Mouse (Mus musculus) liver, embryonic 15.5 days (tissue): ENCODE measurements around the gene Obsl1. TPM values are rescaled to one million over a fixed set of nuclear protein-coding genes. Genes with fewer than 3 reads are reported as not detected.

Experiments
- ATAC-seq: fragments of 200-750 bp; cut with Nextera tagmentation; 2 replicates; pipeline ENCODE4 v1.8.0; 2017; ENCODE audit warnings: moderate number of reproducible peaks, mild to moderate bottlenecking, moderate library complexity; ENCODE audit not compliant: insufficient read depth
- H3K27ac ChIP-seq: fragments of 300-500 bp; sonication (generic); replicated peaks from 2 replicates; pipeline ENCODE4 v1.5.1; 2015; ENCODE audit warnings: mild to moderate bottlenecking, inconsistent platforms
- H3K27me3 ChIP-seq: fragments of 300-500 bp; sonication (generic); 2 replicates; pipeline ENCODE4 v1.6.1; 2015; ENCODE audit warnings: mild to moderate bottlenecking, inconsistent platforms
- H3K36me3 ChIP-seq: fragments of 300-500 bp; sonication (generic); replicated peaks from 2 replicates; pipeline ENCODE4 v1.6.1; 2015; ENCODE audit warnings: moderate library complexity, mild to moderate bottlenecking, inconsistent platforms
- H3K4me1 ChIP-seq: fragments of 300-500 bp; sonication (generic); replicated peaks from 2 replicates; pipeline ENCODE4 v1.6.1; 2015; ENCODE audit warnings: inconsistent platforms
- H3K4me2 ChIP-seq: fragments of 300-500 bp; sonication (generic); 2 replicates; pipeline ENCODE4 v1.6.1; 2015; ENCODE audit warnings: moderate library complexity, mild to moderate bottlenecking, inconsistent platforms
- H3K4me3 ChIP-seq: fragments of 300-500 bp; sonication (generic); replicated peaks from 2 replicates; pipeline ENCODE4 v1.5.1; 2015; ENCODE audit warnings: mild to moderate bottlenecking, inconsistent platforms
- H3K9ac ChIP-seq: fragments of 300-500 bp; sonication (generic); 2 replicates; pipeline ENCODE4 v1.6.1; 2015; ENCODE audit warnings: moderate library complexity, mild to moderate bottlenecking, inconsistent platforms
- H3K9me3 ChIP-seq: fragments of 300-500 bp; sonication (generic); replicated peaks from 2 replicates; pipeline ENCODE4 v1.6.1; 2016; ENCODE audit warnings: inconsistent platforms
- WGBS: fragments of 180-500 bp; shearing (Covaris S2); methylation state at CpG from one replicate; pipeline ENCODE4 v1.1.7; 2015; ENCODE audit warnings: mixed read lengths; ENCODE audit not compliant: insufficient replicate concordance; 5-methylcytosine and 5-hydroxymethylcytosine counted together
- polyA plus RNA-seq: library from polyadenylated mRNA; unstranded; fragments of >200 nt; fragmentation: Nextera tagmentation; extraction: Ambion mirVana; gene quantifications from 2 replicates; pipeline ENCODE4 v1.2.1, GENCODE M21; 2015

Gene Obsl1
- polyA plus RNA-seq, 1 experiment from 2014 or later: 7.3 TPM

DNA sequence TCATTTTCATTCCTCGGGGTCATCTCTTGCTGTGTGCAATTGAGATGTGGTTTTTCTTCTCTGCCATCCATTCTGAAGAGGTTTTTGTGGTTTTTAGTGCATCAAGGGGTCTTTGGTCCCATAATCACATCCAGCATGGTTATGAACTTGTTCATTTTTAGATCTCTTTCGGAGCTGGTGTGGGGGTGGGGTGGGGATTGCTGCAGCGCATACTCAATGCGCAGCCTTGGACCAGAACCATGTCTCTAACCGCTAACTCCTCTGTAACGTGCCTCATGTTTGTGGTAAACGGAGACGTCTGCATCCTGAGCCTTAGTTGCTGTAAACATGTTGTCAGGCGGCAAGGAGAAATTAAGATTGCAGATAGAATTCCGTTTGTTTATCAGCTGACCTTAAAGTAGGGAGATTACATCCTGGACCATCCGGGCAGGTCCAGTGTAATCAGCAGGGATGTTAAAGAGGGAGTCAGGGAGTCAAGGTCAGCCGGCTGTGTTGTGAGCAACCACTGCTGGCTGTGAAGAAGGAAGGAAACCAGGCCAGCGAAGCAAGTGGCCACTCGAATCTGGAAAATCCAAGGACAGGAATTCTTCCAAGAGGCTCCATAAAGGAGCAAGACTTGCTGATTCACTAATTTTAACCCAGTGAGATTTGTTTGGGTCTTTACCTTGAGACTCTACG, 10.6 kb upstream of the Obsl1 start:
- Histone ChIP-seq H3K27me3 (no peaks in the 10 kb centered on the region), H3K9ac (no peak overlapping the region), H3K36me3 (no peaks in the 10 kb centered on the region), H3K4me2 (no peak overlapping the region), H3K9me3 (no peaks in the 10 kb centered on the region), H3K4me3 (no peak overlapping the region), H3K27ac (no peak overlapping the region), H3K4me1 (peaks cover 8% of the 10 kb centered on the region)
- no peak for ATAC-seq
- 55% methylated on average over 15 of the region's 15 CpGs for WGBS

DNA sequence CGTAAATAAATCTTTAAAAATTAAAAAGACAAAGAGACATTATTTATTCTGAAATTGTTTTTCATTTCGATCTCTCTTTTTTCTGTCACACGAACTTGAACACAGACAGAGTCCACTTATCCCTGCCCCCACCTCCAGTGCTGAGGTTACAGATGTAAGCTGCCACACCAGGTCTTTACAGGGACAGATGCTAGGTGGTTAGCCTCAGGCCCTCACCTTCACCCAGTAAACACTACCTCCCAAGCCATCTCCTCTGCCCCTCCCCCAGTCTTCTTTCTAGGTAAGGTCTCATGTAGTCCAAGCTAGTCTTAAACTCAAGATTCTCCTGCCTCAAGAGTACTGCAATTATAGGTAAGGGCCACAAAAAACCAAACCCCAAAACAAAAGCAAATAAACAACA, 6.3 kb upstream of the Obsl1 start:
- H3K27me3 ChIP-seq: peaks cover 25% of the 10 kb centered on the region
- no peak for ATAC-seq
- H3K36me3 ChIP-seq: no peaks in the 10 kb centered on the region
- 0 out of 2 replicates have a peak, but pooled peaks cover 11% of the 10 kb centered on the region for H3K4me1 ChIP-seq
- H3K9me3 ChIP-seq: no peaks in the 10 kb centered on the region
- H3K4me2 ChIP-seq: no peak overlapping the region
- H3K4me3 ChIP-seq: no peak overlapping the region
- 52% methylated on average over 3 of the region's 3 CpGs for WGBS
- no peak overlapping the region for H3K27ac ChIP-seq
- no peak overlapping the region for H3K9ac ChIP-seq

DNA sequence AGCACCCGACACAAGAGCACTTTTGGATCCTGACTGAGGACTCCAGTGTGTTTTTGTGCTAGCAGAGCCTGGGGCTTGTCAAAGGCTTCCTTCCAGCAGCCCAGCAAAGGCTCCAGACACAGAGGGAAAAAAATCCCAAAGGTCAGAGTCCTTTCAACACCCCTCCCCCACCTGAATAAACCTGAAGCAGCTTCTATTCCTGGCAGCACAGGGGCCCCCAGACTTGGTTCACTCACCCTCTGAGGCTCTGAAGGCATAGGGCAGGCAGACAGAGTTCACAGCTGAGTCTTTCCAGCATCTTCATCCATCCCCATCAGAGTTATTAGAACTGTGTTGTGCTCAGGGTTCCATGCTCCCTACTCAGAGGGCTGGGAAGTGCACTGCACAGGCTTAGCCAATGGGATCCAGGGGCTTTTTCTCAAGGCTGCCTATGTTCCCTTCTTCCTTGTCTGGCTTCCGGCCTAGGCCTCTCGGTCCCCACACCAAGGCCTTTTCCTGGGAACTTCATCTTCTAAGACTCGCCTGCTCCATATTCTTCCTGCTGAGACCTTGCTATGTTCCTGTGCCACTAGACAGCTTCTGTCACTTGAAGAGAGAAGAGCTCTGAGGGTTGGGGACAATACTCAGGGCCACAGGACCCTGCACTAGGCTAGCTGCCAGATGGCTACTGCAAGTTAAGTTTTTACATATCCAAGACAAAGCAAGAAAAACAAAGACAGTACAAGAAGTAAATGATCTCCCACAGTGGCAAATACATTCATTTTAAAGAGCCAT, 5.4 kb upstream of the Obsl1 start:
- H3K4me3 ChIP-seq: no peak overlapping the region
- no peaks in the 10 kb centered on the region for H3K9me3 ChIP-seq
- H3K4me1 ChIP-seq: 0 out of 2 replicates have a peak, but pooled peaks cover 11% of the 10 kb centered on the region
- H3K27me3 ChIP-seq: peaks cover 34% of the 10 kb centered on the region
- 54% methylated on average over 4 of the region's 4 CpGs for WGBS
- H3K36me3 ChIP-seq: no peaks in the 10 kb centered on the region
- H3K27ac ChIP-seq: no peak overlapping the region
- no peak overlapping the region for H3K4me2 ChIP-seq
- H3K9ac ChIP-seq: no peak overlapping the region
- no peak for ATAC-seq

DNA sequence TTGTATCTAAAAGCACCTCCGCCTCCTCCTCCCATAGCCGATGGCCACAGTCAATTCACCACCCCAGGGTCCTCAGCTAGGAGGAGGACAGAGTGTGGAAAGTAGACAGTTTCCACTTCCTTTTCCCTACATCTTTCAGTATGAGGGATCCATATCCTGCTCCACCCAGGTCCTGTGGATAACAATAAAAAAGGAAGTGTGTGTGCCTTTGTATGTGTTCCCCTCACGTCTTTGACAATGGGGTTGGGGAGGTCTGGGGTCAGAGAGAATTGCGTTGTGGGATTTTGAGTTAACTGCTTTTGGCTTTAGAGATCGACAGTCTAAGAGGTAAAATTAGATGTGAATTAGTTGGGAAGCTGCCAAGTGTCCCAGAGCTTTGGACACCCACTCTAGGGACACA, 3.9 kb upstream of the Obsl1 start:
- H3K9ac ChIP-seq: no peak overlapping the region
- ATAC-seq: no peak
- H3K4me3 ChIP-seq: no peak overlapping the region
- H3K4me2 ChIP-seq: no peak overlapping the region
- no peaks in the 10 kb centered on the region for H3K9me3 ChIP-seq
- 0 out of 2 replicates have a peak, but pooled peaks cover 16% of the 10 kb centered on the region for H3K4me1 ChIP-seq
- H3K27me3 ChIP-seq: peaks cover 49% of the 10 kb centered on the region
- no peak overlapping the region for H3K27ac ChIP-seq
- H3K36me3 ChIP-seq: no peaks in the 10 kb centered on the region
- 36% methylated on average over 5 of the region's 5 CpGs for WGBS

DNA sequence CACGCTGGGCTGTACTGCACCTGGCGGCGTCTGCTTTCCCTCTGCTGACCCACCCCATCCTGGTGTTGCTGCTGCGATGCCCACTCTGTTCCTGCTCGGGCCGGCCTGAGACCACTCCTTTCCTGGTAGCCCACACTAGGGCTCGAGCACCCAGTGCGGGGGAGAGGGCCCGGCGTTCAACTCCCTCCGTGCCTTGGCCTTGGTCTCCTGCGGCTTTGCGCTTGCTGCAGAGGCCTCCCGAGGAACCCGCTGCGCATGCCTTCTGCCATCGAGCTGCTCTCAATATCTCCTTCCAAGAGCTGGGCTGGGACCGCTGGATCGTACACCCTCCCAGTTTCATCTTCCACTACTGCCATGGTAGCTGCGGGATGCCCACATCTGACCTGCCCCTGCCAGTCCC, 3.3 kb upstream of the Obsl1 start:
- H3K36me3 ChIP-seq: no peaks in the 10 kb centered on the region
- peaks cover 55% of the 10 kb centered on the region for H3K27me3 ChIP-seq
- no peak overlapping the region for H3K4me3 ChIP-seq
- H3K4me2 ChIP-seq: no peak overlapping the region
- no peak overlapping the region for H3K27ac ChIP-seq
- 0 out of 2 replicates have a peak, but pooled peaks cover 17% of the 10 kb centered on the region for H3K4me1 ChIP-seq
- no peaks in the 10 kb centered on the region for H3K9me3 ChIP-seq
- no peak overlapping the region for H3K9ac ChIP-seq
- ATAC-seq: no peak
- 61% methylated on average over 20 of the region's 20 CpGs for WGBS

DNA sequence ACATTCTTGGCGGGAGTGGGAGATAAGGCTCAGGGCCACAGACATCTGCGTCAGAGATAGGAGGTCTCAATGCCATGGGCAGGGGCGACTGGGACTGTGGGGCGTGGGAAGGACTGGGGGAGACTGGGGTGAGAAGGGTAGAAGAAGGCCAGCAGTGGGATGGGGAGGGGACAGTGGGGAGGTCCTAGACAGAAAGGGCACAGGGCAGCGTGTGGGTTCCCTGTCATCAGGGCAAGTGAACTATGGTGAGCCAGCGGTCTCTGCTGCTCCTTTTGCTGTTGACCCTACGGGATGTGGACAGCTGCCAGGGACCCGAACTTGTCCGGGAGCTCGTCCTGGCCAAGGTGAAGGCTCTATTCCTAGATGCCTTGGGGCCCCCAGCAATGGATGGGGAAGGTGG, 754 bp upstream of the Obsl1 start, which contains the start of gene Inha:
TSS of gene Inha (plus strand) at position 72 of the 400 bp plus-strand sequence.
- ATAC-seq: no peak
- 0 out of 2 replicates have a peak, but pooled peaks cover 17% of the 10 kb centered on the region for H3K4me1 ChIP-seq
- H3K9me3 ChIP-seq: no peaks in the 10 kb centered on the region
- H3K36me3 ChIP-seq: no peaks in the 10 kb centered on the region
- H3K9ac ChIP-seq: peak within 1 kb of the TSS; percentile 47
- H3K27me3 ChIP-seq: peaks cover 68% of the 10 kb centered on the region
- H3K27ac ChIP-seq: peak within 1 kb of the TSS; percentile 33; the same call in 1 of the 2 replicates
- WGBS: 42% methylated on average over 10 of the region's 10 CpGs
- peak within 1 kb of the TSS; percentile 63 for H3K4me2 ChIP-seq
- H3K4me3 ChIP-seq: peak within 1 kb of the TSS; percentile 58

DNA sequence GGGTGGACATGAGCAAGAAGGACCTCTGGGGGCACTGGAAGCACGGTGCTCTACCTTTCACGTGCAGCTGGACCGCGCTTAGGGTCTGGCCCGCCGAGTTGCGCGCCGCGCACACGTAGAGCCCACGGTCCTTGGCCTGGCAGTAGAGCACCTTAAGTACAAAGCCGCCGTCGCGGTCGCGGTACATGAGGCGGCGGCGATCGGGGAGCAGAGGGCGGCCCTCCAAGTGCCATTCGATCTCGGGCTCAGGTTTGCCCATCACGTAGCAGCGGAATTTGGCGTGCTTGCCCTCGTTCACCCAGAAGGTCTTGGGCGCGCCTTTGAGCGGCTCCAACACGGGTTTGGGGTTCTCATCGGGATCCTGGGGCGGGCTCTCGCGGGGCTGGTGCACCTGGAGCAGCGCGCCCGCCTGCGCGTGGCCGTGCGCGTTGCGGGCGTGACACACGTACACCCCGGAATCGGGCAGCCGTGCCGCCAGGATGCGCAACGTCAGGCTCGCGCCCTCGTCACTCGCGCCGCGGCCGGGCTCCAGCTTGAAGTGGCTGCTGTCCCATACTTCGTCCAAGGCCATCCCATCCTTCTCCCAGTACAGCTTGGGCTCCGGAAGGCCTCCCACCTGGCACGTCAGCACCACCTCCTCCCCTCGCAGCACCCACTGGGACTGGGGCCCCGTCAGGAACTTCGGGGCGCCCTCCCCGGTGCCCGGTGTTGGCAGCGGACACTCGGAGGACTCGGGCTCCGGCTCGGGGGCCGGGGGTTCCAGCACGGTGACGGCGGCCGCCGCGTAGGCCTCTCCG, 895 bp downstream of the Obsl1 start:
- H3K9me3 ChIP-seq: no peaks in the 10 kb centered on the region
- under 1% methylated on average over 83 of the region's 84 CpGs for WGBS
- H3K36me3 ChIP-seq: no peaks in the 10 kb centered on the region
- H3K4me3 ChIP-seq: peak overlapping the region; percentile 58
- ATAC-seq: 0 out of 2 replicates have a peak, but pooled peaks have one; percentile 7
- H3K4me1 ChIP-seq: 0 out of 2 replicates have a peak, but pooled peaks cover 6% of the 10 kb centered on the region
- H3K4me2 ChIP-seq: peak overlapping the region; percentile 63
- H3K27me3 ChIP-seq: peaks cover 68% of the 10 kb centered on the region
- H3K9ac ChIP-seq: peak overlapping the region; percentile 47; the same call in 1 of the 2 replicates
- H3K27ac ChIP-seq: peak overlapping the region; percentile 33; the same call in 1 of the 2 replicates

DNA sequence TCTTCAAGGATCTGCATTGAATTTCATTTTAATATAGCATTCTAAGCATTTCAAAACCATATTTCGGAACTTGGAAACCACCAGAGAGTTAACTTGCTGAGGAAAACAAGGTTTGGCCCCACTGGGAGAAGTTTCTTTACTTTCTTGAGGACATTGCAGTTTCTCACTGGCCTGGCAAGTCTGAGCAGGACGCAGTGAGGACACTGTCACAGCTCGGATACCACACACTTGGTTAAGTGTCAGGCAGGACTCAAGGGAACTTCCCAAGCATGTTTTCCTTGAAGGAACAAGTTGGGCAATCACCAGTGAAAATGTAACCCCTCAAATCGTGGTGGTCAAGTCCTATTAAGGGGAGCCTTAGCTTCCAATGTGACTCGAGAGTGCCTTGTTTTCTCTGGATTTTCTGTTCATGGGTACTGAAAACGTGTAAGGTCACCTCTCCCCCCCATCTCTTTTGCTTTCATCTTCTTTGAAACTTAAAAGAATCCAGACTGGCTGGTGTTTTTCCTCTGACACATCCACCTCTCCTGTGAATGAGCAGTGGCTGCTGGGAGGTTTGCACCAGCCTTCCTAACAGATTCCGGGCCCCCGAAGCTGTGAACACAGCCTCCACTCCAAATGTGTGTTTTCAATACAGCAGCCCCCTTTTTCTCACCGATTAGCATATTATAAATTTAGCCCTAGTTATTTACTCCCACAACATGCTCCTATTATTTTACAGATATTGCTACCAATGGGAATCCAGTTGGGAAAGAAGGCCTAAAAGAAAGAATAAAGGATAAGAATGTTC, 1.8 kb downstream of the Obsl1 start:
- H3K4me1 ChIP-seq: 0 out of 2 replicates have a peak, but pooled peaks cover 6% of the 10 kb centered on the region
- WGBS: 51% methylated on average over 9 of the region's 9 CpGs
- no peak overlapping the region for H3K9ac ChIP-seq
- no peak overlapping the region for H3K27ac ChIP-seq
- peak overlapping the region; percentile 63 for H3K4me2 ChIP-seq
- H3K27me3 ChIP-seq: peaks cover 61% of the 10 kb centered on the region
- H3K36me3 ChIP-seq: no peaks in the 10 kb centered on the region
- ATAC-seq: no peak
- no peaks in the 10 kb centered on the region for H3K9me3 ChIP-seq
- H3K4me3 ChIP-seq: no peak overlapping the region

DNA sequence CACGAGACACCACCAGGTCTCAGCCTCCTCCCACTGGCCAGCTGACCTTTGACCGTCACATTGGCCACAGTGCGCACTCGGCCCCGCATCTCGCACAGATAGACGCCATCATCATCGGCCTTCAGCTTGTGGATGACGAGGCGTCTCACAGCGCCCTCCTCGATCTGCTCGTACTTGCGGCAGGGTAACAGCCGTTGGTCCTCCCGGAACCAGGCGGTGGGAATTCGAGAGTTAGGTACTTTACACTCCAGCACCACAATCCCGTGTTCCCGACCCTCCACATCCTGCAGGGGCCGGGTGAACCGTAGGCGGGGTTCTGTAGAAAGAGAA, 2.6 kb downstream of the Obsl1 start:
- Histone ChIP-seq H3K9ac (no peak overlapping the region), H3K4me2 (no peak overlapping the region), H3K36me3 (no peaks in the 10 kb centered on the region), H3K9me3 (no peaks in the 10 kb centered on the region), H3K4me1 (0 out of 2 replicates have a peak, but pooled peaks cover 6% of the 10 kb centered on the region), H3K27me3 (peaks cover 54% of the 10 kb centered on the region), H3K4me3 (no peak overlapping the region), H3K27ac (no peak overlapping the region)
- ATAC-seq: no peak
- 71% methylated on average over 23 of the region's 23 CpGs for WGBS

DNA sequence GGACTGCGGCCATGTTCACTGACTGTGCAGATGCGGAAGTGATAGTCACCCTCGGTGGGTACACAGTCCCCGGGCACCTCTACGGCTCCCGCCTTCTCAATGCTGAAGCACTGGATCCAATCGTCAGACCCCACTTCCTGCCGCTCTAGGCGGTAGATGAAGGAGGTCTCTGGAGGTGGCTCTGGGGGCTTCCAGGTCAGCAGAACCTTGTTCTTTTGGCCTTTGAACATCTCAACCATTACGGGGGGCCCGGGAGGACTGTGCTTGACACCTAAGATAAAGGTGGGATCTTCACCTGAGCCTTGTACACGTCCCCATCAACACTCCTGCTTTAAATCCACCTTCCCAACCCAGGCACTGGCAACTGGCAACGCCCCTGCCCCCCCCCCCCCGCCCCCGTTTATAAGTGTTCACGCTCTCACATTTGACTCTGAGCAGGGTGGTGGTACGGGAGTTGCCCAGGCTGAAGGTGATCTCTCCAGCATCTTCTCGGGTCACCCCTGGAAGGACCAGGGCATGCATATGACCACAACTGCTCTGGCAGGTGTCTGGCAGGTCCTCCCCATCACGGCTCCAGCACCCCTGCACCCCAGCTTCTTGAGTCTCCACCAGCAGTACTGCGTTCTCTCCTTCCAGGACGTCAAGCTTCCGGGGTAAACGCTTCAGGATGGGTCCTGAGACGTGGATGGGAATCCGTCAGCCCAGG, 3.2 kb downstream of the Obsl1 start:
- Histone ChIP-seq H3K4me2 (no peak overlapping the region), H3K27ac (no peak overlapping the region), H3K27me3 (peaks cover 48% of the 10 kb centered on the region), H3K9ac (no peak overlapping the region), H3K4me1 (0 out of 2 replicates have a peak, but pooled peaks cover 6% of the 10 kb centered on the region), H3K4me3 (no peak overlapping the region), H3K36me3 (no peaks in the 10 kb centered on the region), H3K9me3 (no peaks in the 10 kb centered on the region)
- 69% methylated on average over 24 of the region's 25 CpGs for WGBS
- no peak for ATAC-seq
